Mouse (Mus musculus) MEL (cell line): Measurements from ENCODE around the gene Stx17.

Source experiments
- CTCF ChIP-seq, 3 experiments: IDR thresholded peaks in 2 of 3; conservative IDR thresholded peaks in 1 of 3; 2 replicates each; pipeline ENCODE4 v1.5.1; 2011 to 2012; ENCODE audit warnings: low read length in 3 of 3, low read depth in 2 of 3, mild to moderate bottlenecking in 2 of 3, improper control_type of control experiment in 1 of 3, inconsistent platforms in 1 of 3, mixed read lengths in 1 of 3, moderate library complexity in 1 of 3; ENCODE audit not compliant: control insufficient read depth in 1 of 3, insufficient read depth in 1 of 3, poor library complexity in 1 of 3, severe bottlenecking in 1 of 3
- RAD21 ChIP-seq: IDR thresholded peaks from 2 replicates; pipeline ENCODE4 v1.6.1; 2011; ENCODE audit warnings: mild to moderate bottlenecking, low read depth, low read length, improper control_type of control experiment
- USF1 ChIP-seq: IDR thresholded peaks from 2 replicates; pipeline ENCODE4 v1.6.1; 2014; ENCODE audit warnings: low read depth, mild to moderate bottlenecking, inconsistent platforms, low read length, improper control_type of control experiment, moderate library complexity

GRCm38 (mm10) chr4:48110331-48110730, 14.4 kb upstream of the Stx17 start:
- no peak for TF ChIP-seq CTCF (IDR thresholded peaks at IDR 0.05 in 2 of 3, conservative IDR thresholded peaks at IDR 0.05 in 1 of 3; ENCODE audit: control insufficient read depth in 1 of 3, insufficient read depth in 1 of 3, low read depth in 2 of 3, low read length in 3 of 3, poor library complexity in 1 of 3, severe bottlenecking in 1 of 3)
- TF ChIP-seq RAD21, result no peak
- no peak for TF ChIP-seq USF1
